Mouse (Mus musculus) T-helper 1 cell (primary cell): ENCODE results near the gene B3galt4.

Experiments
- in situ Hi-C: fragments of 300-600 bp; cut with MboI, MseI; formaldehyde crosslinking; loops from one replicate; pipeline ENCODE4 v1.15.1; 2025; ENCODE audit warnings: high pct_unique_total_duplicates

The B3galt4 gene

DNA sequence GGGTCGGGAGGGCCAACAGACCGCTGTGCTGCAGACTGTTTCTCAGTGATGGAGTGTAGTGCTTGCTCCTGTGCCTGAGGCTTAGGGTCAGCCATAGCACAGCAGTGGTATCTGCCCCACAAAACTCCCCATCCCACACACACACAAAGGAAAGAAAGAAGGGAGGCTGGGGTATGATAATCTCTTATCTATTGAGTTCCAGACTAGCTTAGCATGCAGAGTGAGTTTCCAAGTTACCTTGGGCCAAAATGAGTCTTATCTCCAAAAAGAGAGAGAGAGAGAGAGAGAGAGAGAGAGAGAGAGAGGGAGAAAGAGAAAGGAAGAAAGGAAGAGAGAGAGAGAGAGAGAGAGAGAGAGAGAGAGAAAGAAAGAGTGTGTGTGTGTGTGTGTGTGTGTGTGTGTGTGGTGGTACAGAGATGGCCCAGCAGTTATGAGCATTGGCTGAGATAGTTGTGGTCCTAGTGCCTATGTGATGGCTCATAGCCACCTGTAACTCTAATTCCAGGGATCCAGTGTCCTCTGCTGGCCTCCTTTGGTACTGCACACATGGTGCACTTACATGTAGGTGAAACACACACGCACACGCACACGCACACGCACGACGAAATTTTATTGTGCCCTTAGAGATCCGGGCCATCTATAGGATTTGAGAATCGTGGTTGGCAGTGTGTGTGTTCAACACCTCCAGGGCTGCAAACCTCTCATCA lies 26.6 kb downstream of the B3galt4 start:
- in situ Hi-C loops, result no loop called here

DNA sequence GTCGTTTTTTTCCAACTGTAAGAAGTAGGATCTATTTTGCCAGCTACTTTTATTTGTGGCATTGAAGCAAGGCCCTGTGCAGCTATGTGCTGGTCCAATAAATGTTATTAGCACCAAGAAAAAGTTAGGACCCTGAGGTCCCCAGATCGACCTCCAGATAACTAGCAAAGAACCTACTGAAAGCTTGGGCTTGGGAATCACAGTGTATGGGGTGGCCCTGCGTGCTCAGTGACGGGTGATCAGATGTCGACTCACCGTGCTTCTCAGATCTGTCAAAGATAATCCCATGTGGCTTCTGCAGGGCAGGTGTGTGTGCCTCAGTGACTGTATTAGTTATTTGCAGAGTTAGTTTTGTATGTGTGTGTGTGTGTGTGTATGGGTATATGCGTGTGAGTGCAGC lies 29.9 kb downstream of the B3galt4 start:
- in situ Hi-C loops, result no loop called here

DNA sequence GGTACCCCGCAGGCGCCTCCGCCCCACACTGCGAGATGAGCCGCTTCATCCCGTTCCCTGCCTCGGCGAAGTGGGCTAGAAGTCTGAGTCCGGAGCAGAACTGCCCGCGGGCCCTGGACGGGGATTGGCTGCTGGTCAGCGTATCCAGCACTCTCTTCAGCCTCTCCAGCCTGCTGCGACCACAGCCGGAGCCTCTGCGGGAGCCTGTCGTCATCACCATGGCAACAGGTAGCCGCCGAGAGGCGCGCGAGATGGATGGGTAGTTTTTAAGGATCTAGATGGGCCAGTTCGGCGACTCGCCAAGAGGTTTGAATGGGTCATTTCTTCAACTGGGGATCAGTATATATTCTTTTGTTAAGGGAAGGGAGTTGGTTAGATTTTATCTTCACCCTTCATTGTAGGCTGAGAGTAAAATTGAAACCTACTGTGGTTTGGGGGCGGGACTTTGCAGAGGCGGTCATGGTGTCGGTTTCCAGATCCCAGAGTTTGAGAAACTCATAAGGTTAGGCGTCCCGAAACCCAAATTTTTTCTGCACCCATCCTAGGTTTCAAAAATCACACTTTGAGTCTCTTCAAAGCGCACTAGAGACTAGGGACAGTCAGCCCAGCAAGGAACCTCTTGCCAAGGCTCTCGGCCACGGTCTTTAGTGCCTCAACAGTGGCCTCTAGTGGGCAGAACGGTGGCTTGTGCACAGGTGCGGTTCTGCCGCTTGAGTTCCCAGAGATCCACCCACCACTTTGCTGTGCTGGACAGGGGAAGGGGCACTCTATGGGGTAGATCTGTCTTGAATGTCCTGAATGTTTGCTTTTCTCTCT lies 30.8 kb downstream of the B3galt4 start:
- in situ Hi-C loops, result no loop called here

DNA sequence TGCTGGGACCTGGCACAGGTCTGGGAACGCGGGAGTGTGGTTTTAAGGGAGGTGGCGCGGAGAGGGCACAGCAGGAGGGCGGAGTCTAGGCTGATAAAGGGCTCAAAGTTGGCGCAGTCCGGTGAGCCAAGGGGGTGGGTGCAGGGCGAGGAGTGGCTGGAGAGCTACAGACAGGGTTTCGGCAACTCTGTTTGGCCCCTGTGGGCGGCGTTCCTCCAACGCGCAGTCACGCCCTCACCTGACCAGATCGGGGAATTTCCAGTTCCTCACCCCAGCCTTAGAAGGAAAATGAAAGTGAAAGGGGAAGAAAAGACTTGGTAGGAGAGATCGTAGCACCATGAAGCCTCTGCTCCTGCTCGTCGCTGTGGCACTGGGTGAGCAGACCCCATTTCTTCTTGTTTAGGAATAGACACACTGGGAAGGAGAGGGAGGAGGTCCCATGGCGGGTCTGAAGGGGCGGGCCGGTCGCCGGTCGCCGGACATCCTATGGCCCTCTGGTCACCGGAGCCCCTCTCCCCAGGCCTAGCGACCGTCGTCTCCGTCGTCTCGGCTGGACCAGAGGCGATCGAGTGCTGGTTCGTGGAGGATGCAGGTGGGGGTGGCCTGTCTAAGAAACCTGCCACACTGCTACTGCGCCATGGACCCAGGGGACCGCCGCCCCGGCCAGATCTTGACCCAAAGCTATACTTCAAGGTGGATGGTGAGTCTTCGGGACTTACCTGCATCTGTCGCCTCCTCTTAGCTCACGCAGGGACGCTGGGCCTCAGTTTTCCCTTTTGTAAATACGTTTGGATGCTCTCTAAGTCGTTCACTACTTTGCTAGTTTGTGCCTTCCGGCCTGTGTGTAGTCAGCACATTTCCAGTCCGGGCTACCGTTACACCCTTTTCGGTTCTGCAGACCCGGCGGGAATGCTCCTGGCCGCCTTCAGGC lies 31.7 kb downstream of the B3galt4 start:
- in situ Hi-C loops, result no loop called here

DNA sequence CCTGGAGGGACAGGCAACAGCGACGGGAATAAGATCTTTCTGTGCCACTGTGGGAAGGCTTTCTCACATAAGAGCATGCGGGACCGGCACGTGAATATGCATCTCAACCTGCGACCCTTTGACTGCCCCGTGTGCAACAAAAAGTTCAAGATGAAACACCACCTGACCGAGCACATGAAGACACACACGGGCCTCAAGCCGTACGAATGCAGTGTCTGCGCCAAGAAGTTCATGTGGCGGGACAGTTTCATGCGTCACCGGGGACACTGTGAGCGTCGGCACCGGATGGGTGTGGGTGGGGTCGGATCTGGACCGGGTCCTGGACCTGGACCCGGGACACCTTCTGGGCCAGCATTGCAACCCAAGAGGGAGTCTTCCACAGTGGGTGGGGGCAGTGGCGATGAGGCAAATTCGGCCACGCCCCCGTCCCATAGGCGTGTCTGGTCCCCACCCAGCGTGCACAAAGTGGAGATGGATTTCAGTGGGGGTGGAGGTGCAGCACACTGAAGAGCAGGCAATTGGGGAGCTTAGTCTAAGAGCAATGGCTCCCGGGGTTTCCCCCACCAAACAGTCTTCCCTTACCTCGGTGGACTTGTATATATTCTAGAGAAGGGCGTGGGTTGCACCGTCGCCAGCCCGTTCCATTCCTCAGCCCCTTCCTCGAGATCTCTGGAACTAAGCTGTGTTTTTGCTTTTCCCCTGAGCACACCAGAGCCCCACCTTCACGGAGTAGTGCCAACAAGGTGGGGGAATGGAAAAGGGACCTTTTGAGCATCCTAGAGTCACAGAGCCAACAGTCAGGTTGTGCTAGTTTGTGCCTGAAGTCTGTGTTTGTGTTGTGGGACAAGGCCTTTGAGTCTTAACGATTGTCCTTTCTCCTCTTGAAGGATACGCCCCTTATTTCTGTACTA lies 32.7 kb downstream of the B3galt4 start:
- in situ Hi-C loops, result no loop called here

DNA sequence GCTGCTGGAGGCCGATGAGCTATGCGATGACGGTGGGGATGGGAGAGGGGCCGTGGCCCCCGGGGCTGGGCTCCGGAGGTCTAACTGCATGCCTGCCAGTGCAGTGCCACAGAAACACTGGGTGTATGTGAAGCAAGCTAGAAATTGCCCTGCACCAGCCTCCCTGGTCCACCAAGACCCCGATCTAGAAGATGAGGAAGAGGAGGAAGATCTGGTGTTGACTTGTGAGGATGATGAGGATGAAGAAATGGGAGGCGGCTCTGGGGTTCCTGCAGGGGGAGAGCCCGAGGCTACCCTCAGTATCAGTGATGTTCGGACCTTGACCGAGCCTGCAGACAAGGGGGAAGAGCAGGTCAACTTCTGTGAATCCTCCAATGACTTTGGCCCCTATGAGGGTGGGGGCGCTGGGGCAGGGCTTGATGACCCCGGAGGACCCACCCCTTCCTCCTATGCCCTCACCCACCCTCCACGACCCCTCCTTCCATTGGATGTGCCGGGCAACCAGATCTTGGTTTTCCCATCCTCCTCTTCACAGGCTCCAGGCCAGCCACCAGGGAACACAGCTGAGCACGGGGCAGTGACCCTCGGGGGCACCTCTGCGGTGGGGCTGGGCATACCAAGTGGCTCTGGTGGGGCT lies 33.5 kb downstream of the B3galt4 start:
- in situ Hi-C loops, result no loop called here

DNA sequence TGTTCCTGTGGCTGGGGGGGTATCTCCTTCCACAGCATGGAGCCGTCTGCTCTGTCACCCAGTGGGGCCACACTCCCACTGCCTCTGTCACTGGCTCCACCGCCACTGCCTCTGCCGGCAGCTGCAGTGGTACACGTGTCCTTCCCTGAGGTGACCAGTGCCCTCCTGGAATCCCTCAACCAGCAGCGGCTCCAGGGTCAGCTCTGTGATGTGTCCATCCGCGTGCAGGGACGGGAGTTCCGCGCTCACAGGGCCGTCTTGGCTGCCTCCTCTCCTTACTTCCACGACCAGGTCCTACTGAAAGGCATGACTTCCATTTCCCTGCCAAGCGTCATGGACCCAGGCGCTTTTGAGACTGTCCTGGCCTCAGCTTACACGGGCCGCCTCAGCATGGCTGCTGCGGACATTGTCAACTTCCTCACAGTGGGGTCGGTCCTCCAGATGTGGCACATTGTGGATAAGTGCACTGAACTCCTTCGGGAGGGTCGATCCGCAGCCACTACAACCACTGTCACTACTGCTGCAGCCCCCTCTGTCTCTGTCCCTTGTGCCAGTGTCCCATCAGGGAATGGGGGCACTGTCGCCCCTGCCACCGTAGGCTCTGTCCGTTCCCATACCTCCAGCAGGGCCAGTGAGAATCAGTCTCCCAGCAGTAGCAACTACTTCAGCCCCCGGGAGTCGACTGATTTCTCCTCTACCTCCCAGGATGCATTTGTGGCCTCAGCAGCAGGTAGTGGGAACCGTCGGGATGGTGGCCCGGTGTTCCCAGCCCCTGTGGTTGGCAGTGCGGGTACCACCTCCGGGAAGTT lies 34.2 kb downstream of the B3galt4 start:
- in situ Hi-C loops, result no loop called here

DNA sequence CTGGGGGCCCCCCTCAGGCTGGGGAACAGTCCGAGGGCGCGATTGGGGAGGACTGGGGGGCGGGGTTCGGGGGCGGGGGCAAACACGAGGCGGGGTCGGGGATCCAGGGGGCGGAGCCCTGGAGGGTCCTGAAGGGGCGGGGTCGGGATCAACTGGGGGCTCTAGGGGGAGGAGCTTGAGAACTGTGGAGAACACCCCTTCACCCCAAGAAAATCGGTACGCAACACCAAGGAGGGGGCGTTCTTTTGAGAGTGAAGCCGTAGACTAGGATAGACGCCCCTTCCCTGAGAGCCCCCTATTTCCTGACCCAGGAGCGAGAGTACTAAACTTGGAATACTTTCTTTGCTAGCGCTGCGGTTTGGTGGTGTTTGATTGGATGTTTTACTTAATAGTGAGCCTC lies 35.0 kb downstream of the B3galt4 start:
- in situ Hi-C loops, result no loop called here

DNA sequence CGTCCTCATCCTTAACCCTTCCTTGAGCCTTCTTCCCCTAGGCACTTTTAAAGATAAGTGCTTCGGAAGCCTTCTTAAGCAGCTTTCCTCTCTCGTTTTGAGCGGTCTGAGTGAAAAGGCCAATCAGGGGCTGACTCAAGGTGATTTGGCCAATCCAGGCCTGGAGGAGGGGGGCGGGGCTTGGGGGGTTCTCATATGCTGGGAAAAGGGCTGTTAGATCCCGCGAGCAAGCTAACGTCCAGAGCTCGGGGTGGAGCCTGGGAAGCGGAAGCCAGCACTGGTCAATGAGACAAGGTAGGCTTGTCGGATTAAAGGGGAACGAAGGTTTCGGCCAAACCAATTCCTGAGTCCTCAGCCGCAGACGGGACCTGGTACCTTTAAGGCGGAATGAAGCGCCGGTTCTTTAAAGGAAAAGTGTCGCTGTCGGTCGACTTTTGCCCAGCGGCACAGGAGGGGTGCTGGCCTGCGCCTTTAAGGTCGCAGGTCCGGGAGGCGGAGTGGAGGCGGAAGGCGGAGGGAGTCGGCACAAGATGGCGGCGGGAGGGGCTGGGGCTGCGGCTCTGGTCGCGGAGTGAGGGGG lies 35.5 kb downstream of the B3galt4 start, which contains the start of the genes Tapbp and Zbtb22:
Gene Tapbp (plus strand): TSS at position 229 of the 580 bp plus-strand sequence.
Gene Zbtb22 (plus strand): TSS at position 234 of the 580 bp plus-strand sequence.
- in situ Hi-C loops, result no loop called here

DNA sequence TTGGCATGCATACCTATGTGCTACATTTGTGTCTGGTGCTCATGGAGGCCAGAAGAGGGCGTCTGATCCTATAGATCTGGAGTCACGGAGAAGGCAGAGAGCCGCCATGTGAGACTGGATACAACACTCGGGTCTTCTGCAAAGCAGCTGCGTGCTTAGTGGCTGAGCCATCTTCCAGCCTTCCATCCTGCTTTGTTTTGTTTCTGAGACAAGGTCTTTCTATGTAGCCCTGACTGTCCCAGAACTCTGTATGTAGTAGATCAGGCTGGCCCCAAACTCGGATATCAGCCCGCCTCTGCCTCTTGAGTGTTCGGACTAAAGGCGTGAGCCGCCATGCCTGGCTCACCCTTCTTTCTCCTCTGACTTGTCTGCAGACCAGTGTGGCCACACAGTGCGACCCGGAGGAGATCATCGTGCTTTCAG lies 36.3 kb downstream of the B3galt4 start:
- in situ Hi-C loops, result no loop called here

DNA sequence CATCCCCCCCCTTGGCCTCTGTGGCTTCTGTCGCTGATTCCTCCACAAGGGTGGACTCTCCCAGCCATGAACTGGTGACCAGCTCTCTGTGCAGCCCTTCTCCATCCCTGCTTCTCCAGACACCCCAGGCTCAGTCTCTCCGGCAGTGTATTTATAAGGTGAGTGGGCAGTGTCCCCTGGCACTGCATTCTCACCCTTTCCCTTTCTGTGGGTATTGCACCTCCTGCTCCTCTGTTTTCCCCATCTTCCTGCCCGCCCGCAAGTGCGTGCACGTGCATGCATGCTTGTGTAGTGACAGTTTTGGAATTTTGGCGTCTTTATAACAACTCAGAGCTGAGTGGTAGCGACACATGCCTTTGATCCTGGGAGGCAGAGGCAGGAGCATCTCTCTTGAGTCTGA lies 37.4 kb downstream of the B3galt4 start:
- in situ Hi-C loops, result no loop called here

DNA sequence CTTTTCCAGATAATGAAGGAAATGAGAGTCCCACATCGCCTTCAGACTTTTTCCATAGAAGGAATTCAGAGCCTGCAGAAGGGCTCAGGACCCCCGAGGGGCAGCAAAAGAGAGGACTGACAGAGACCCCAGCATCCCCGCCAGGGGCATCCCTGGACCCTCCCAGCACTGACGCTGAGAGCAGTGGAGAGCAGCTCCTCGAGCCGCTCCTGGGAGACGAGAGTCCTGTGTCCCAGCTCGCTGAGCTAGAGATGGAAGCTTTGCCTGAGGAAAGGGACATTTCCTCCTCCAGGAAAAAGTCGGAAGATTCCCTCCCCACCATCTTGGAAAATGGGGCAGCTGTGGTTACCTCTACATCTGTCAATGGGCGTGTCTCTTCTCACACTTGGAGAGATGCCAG lies 38.0 kb downstream of the B3galt4 start:
- in situ Hi-C loops, result no loop called here

DNA sequence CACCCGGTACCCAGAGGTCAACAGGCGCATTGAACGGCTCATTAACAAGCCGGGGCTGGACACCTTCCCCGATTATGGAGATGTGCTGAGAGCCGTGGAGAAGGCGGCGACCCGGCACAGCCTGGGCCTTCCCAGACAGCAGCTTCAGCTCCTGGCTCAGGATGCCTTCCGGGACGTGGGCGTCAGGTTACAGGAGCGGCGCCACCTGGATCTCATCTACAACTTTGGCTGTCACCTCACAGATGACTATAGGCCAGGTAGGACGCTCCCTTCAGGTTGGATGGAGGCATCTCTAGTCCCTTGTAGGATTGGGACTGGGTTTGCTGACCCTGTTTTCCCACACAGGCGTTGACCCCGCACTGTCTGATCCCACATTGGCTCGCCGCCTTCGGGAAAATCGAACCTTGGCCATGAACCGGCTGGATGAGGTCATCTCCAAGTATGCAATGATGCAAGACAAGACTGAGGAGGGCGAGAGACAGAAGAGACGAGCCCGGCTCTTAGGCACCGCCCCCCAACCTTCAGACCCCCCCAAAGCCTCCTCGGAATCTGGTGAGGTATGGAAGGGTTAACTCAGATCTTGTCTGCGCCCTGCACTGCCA lies 39.4 kb downstream of the B3galt4 start:
- in situ Hi-C loops, result no loop called here

DNA sequence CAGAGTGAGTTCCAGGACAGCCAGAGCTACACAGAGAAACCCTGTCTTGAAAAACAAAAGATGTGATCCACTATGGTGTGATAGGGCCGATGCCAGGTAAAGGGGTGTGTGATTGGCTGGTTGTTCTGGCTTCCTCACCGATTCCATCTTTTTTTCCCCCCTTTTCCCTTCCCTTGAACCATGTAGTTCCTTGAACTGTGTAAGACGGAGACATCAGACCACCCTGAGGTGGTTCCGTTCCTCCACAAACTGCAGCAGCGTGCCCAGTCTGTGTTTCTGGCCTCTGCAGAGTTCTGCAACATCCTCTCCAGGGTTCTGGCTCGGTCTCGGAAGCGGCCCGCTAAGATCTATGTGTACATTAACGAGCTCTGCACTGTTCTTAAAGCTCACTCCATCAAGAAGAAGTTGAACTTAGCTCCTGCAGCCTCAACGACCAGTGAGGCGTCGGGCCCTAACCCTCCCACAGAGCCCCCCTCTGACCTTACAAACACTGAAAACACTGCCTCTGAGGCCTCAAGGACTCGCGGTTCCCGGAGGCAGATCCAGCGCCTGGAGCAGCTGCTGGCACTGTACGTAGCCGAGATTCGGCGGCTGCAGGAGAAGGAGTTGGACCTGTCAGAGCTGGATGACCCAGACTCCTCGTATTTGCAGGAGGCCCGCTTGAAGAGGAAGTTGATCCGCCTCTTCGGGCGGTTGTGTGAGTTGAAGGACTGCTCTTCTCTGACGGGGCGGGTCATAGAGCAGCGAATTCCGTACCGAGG lies 40.1 kb downstream of the B3galt4 start:
- in situ Hi-C loops, result no loop called here

DNA sequence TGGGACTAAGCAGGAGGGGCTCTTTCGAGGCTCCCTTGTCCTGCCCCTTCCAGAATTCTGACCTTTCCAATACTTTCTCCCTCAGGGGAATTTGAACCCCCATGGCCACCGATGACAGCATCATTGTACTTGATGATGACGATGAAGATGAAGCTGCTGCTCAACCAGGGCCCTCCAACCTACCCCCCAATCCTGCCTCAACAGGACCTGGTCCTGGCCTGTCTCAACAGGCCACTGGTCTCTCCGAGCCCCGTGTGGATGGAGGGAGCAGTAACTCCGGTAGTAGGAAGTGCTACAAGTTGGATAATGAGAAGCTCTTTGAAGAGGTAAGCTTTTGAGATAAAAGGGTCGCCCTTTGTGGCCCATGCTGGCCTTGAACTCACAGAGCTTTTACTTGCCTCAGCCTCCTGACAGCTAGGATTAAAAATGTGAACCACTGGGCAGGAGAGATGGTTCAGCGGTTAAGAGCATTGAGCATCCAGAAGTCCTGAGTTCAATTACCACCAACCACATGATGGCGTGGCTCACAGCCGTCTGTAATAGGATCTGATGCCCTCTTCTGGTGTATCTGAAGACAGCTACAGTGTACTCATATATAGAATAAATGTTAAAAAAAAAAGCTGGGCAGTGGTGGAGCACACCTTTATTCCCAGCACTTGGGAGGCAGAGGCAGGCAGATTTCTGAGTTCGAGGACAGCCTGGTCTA lies 40.8 kb downstream of the B3galt4 start:
- in situ Hi-C loops, result no loop called here

DNA sequence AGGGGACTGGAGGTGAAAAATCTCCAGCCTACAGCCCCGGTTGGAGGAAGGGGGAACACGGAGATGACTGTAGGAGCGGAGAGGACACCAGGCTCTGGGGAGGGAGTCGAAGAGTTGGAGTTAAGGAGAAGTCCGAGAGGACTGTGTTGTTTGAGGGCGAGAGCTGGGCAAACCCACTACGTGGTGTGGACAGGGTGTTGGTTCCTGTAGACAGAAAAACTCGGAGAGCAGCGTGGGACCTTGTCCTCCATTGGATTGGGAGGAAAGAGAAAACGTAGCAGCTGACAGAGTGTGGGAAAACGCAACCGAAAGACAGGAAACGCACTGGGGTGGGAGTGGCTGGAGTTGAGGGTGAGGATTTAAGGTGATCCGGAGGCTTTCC lies 41.4 kb downstream of the B3galt4 start:
- in situ Hi-C loops, result no loop called here
